Mouse (Mus musculus) heart, embryonic 11.5 days (tissue): ENCODE results near the gene Ptcd3. TPM values are rescaled to one million over a fixed set of nuclear protein-coding genes. Genes with fewer than 3 reads are reported as not detected.

Experiments
- ATAC-seq: fragments of 200-750 bp; cut with Nextera tagmentation; replicated peaks from 2 replicates; pipeline ENCODE4 v1.8.0; 2017; ENCODE audit warnings: moderate library complexity; ENCODE audit not compliant: insufficient number of reproducible peaks, low FRiP score, low TSS enrichment
- H3K27ac ChIP-seq: fragments of 300-500 bp; sonication (generic); 2 replicates; pipeline ENCODE4 v1.5.1; 2014; ENCODE audit warnings: mild to moderate bottlenecking, low read depth, low read length
- H3K27me3 ChIP-seq: fragments of 300-500 bp; sonication (generic); 2 replicates; pipeline ENCODE4 v1.6.1; 2014; ENCODE audit warnings: mild to moderate bottlenecking, low read length, mixed read lengths; ENCODE audit not compliant: control insufficient read depth, insufficient read depth
- H3K36me3 ChIP-seq: fragments of 300-500 bp; sonication (generic); 2 replicates; pipeline ENCODE4 v1.6.1; 2014; ENCODE audit warnings: mild to moderate bottlenecking, low read length, moderate library complexity, mixed read lengths; ENCODE audit not compliant: control insufficient read depth, insufficient read depth
- H3K4me1 ChIP-seq: fragments of 300-500 bp; sonication (generic); 2 replicates; pipeline ENCODE4 v1.6.1; 2014; ENCODE audit warnings: low read length; ENCODE audit not compliant: control insufficient read depth, insufficient read depth
- H3K4me2 ChIP-seq: fragments of 300-500 bp; sonication (generic); 2 replicates; pipeline ENCODE4 v1.6.1; 2014; ENCODE audit warnings: mild to moderate bottlenecking, moderate library complexity
- H3K4me3 ChIP-seq: fragments of 300-500 bp; sonication (generic); 2 replicates; pipeline ENCODE4 v1.5.1; 2014; ENCODE audit warnings: low read depth, low read length
- H3K9ac ChIP-seq: fragments of 300-500 bp; sonication (generic); 2 replicates; pipeline ENCODE4 v1.6.1; 2014; ENCODE audit warnings: mild to moderate bottlenecking, low read depth, low read length, moderate library complexity
- H3K9me3 ChIP-seq: fragments of 300-500 bp; sonication (generic); replicated peaks from 2 replicates; pipeline ENCODE4 v1.6.1; 2016; ENCODE audit warnings: low read length; ENCODE audit not compliant: control insufficient read depth
- WGBS: fragments of 180-500 bp; shearing (Covaris S2); extraction: QIAGEN DNeasy Blood & Tissue Kit; methylation state at CpG from one replicate; pipeline ENCODE4 v1.1.7; 2014; ENCODE audit not compliant: insufficient replicate concordance; 5-methylcytosine and 5-hydroxymethylcytosine counted together
- polyA plus RNA-seq: library from polyadenylated mRNA; unstranded; fragments of >200 nt; fragmentation: Nextera tagmentation; extraction: Ambion mirVana; gene quantifications from 2 replicates; pipeline ENCODE4 v1.2.1, GENCODE M21; 2014

Gene Ptcd3
- polyA plus RNA-seq, 1 experiment from 2014 or later = 117 TPM

DNA sequence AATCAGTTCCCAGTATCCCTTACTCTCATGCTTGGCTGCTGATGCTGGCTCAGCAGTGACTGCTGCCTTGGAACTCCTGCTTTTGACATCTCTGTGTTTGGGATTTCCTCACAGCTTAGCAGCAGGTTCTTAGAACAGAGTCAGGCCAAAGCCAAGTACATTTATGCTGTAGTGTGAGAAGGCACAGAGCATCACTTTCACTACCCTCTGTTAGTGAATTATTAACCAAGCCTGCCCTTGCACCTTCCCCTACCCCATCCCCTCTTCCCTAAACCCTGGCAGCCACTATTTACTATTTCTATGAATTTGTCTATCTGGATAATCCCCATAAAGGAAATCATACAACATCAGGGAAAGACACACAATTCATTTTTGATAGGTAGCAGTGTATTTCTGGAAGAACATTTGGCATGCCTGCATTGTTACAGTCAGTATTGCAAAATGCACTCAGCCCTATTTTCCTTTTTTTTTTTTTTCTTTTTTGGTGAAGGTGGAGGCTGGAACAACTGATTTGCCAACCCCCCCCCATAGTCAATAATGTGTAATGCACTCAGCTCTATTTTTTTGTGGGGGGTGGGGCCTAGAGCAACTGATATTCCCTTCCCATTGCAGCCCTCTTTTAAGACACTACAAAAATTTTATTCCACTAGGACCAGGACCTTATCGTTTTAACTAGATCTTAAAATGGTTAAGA, 67.8 kb downstream of the Ptcd3 start:
- Histone ChIP-seq H3K9me3 (no peaks in the 10 kb centered on the region), H3K4me1 (no peaks in the 10 kb centered on the region), H3K27ac (no peak overlapping the region), H3K4me3 (no peak overlapping the region), H3K27me3 (no peaks in the 10 kb centered on the region), H3K9ac (no peak overlapping the region), H3K4me2 (no peak overlapping the region), H3K36me3 (0 out of 2 replicates have a peak, but pooled peaks cover 2% of the 10 kb centered on the region)
- no peak for ATAC-seq
- 91% methylated on average over 1 of the region's 1 CpGs for WGBS

- no peak overlapping the region for H3K27ac ChIP-seq
- no peaks in the 10 kb centered on the region for H3K4me1 ChIP-seq
- no peak overlapping the region for H3K9ac ChIP-seq
- H3K4me2 ChIP-seq = no peak overlapping the region
- H3K36me3 ChIP-seq = no peaks in the 10 kb centered on the region
- H3K4me3 ChIP-seq = no peak overlapping the region
- no peaks in the 10 kb centered on the region for H3K27me3 ChIP-seq
- no peaks in the 10 kb centered on the region for H3K9me3 ChIP-seq
- ATAC-seq = no peak
Observed at GRCm38 (mm10) chr6:71839815-71840214, 68.7 kb downstream of the Ptcd3 start.

DNA sequence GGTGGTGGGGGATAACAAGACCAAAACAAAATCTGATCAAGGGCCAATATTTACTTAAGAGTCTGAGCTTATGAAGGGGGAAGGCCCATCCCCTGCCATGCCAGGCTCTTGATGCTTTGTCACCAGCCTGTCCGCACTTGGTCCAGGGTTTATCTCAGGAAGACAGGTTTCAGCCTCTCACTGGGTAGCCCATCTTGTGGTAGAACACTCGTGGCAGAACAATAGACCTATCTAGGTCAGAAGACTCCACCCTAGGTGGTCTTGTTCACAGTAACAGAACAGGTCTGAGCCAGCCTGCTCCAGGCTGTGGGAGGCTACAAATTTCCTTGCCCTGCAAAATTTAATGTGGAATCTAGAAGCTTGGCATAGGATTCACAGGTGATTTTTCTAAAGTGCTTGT, 71.7 kb downstream of the Ptcd3 start:
- Histone ChIP-seq H3K4me3 (no peak overlapping the region), H3K4me2 (no peak overlapping the region), H3K9me3 (no peaks in the 10 kb centered on the region), H3K4me1 (peaks cover 5% of the 10 kb centered on the region; the same call in 1 of the 2 replicates), H3K36me3 (no peaks in the 10 kb centered on the region), H3K9ac (no peak overlapping the region), H3K27me3 (no peaks in the 10 kb centered on the region), H3K27ac (no peak overlapping the region)
- 65% methylated on average over 2 of the region's 2 CpGs for WGBS
- ATAC-seq = no peak

GRCm38 (mm10) chr6:71831581-71831960, 77.0 kb downstream of the Ptcd3 start:
- H3K4me2 ChIP-seq = peak overlapping the region; percentile 84
- peak overlapping the region; percentile 80 for H3K9ac ChIP-seq
- no peaks in the 10 kb centered on the region for H3K27me3 ChIP-seq
- H3K4me1 ChIP-seq = peaks cover 5% of the 10 kb centered on the region; the same call in 1 of the 2 replicates
- WGBS = under 1% methylated on average over 21 of the region's 21 CpGs
- no peaks in the 10 kb centered on the region for H3K36me3 ChIP-seq
- peak overlapping the region; percentile 67 for H3K4me3 ChIP-seq
- H3K9me3 ChIP-seq = no peaks in the 10 kb centered on the region
- ATAC-seq = peak; percentile 99
- peak overlapping the region; percentile 80 for H3K27ac ChIP-seq

DNA sequence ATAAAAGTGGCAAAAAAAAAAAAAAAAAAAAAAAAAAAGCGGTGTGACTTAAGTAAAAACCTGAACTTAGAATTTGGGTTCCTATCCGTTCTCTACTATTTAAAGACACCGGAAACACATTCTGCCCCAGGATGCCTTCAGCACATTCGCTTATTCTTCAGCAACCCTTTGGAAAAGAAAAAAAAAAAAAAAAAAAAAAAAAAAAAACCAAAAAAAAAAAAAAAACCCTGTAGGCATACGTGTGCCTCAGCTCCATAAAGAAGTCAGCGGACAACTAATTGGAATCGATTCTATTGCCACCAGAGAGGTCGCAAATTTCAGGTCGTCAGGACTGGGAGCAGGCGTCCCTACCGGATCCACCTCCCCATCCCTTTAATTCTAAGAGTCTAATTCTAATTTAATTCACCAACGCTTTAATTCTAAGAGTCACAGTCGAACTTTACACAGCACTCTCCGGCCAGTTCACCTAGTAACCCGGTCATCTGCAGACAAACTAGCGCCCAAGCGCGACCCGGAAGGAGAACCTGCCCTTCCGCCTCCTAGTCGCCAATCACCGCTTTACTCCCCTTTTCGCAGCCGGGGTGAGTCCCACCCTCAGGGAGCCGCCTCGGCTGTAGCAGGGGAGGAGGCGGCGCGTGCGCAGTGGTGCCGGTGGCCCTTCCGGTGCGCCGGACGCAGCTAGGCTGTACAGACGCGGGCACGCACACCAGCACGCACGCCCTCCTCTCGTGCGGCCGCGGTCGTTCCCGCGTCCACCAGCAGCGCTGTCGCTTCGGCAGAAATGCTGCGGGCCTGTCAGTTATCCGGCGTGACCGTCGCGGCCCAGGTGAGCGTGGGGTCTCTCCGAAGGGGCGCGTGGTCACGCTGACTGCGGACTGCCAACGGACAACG, 77.6 kb downstream of the Ptcd3 start, which contains the start of gene Immt:
Gene Immt, plus strand, starts transcription at position 642 of the 891 bp plus-strand sequence.
- H3K27ac ChIP-seq = peak within 1 kb of the TSS; percentile 80
- peak within 1 kb of the TSS; percentile 84 for H3K4me2 ChIP-seq
- peak; percentile 99 for ATAC-seq
- no peaks in the 10 kb centered on the region for H3K27me3 ChIP-seq
- H3K4me3 ChIP-seq = peak within 1 kb of the TSS; percentile 67
- WGBS = under 1% methylated on average over 62 of the region's 64 CpGs
- H3K36me3 ChIP-seq = no peaks in the 10 kb centered on the region
- H3K9me3 ChIP-seq = no peaks in the 10 kb centered on the region
- H3K4me1 ChIP-seq = peaks cover 5% of the 10 kb centered on the region; the same call in 1 of the 2 replicates
- H3K9ac ChIP-seq = peak within 1 kb of the TSS; percentile 80

Other genes with a start within 250 kb of the Ptcd3 start
- gene Reep1, start 201.2 kb downstream of the Ptcd3 start, polyA plus RNA-seq = 20.8 and 25.0 TPM in 2 replicates
- gene Mrpl35, start 81.8 kb downstream of the Ptcd3 start, polyA plus RNA-seq = 60.9 and 65.3 TPM in 2 replicates
- 284 and 294 TPM in 2 replicates for gene Immt, start 77.4 kb downstream of the Ptcd3 start, polyA plus RNA-seq
- 21.4 and 24.2 TPM in 2 replicates for gene Polr1a, start 303 bp upstream of the Ptcd3 start, polyA plus RNA-seq
- gene St3gal5, start 188.8 kb upstream of the Ptcd3 start, polyA plus RNA-seq = 69.9 and 72.4 TPM in 2 replicates